Mouse (Mus musculus): ENCODE results near the gene Epop. TPM values are rescaled to one million over a fixed set of nuclear protein-coding genes. Genes with fewer than 3 reads are reported as not detected.

The Epop gene
- polyA plus RNA-seq, 1 experiment from 2014 or later, result 1.5 TPM

- H3K9me3 ChIP-seq (replicated peaks; ENCODE audit: control insufficient read depth, low read length), result no peaks in the 10 kb centered on the region
- peaks cover 5% of the 10 kb centered on the region for H3K4me1 ChIP-seq (ENCODE audit: control insufficient read depth, insufficient read depth, low read length)
- peaks cover 43% of the 10 kb centered on the region for H3K27me3 ChIP-seq (ENCODE audit: control insufficient read depth, insufficient read depth, low read length)
- no peak overlapping the region for H3K4me3 ChIP-seq (ENCODE audit: low read depth, low read length)
- 21% methylated on average over 10 of the region's 10 CpGs for WGBS (ENCODE audit: insufficient replicate concordance)
- no peak overlapping the region for H3K9ac ChIP-seq (ENCODE audit: low read depth, low read length)
- H3K36me3 ChIP-seq (ENCODE audit: control insufficient read depth, insufficient read depth, low read length), result no peaks in the 10 kb centered on the region
- H3K27ac ChIP-seq (ENCODE audit: low read depth, low read length), result no peak overlapping the region
- ATAC-seq (replicated peaks; ENCODE audit: insufficient number of reproducible peaks, low FRiP score, low TSS enrichment), result no peak
- no peak overlapping the region for H3K4me2 ChIP-seq
These were observed 50.2 kb downstream of the Epop start for GRCm38 (mm10) chr11:97579088-97579857.

GRCm38 (mm10) chr11:97578286-97578685 lies 51.2 kb downstream of the Epop start:
- no peak for ATAC-seq (replicated peaks; ENCODE audit: insufficient number of reproducible peaks, low FRiP score, low TSS enrichment)
- Histone ChIP-seq H3K4me2 (no peak overlapping the region), H3K27me3 (ENCODE audit: control insufficient read depth, insufficient read depth, low read length) (peaks cover 53% of the 10 kb centered on the region), H3K27ac (ENCODE audit: low read depth, low read length) (no peak overlapping the region), H3K9ac (ENCODE audit: low read depth, low read length) (no peak overlapping the region), H3K4me3 (ENCODE audit: low read depth, low read length) (no peak overlapping the region), H3K4me1 (ENCODE audit: control insufficient read depth, insufficient read depth, low read length) (peaks cover 9% of the 10 kb centered on the region), H3K36me3 (ENCODE audit: control insufficient read depth, insufficient read depth, low read length) (no peaks in the 10 kb centered on the region), H3K9me3 (replicated peaks; ENCODE audit: control insufficient read depth, low read length) (no peaks in the 10 kb centered on the region)
- 36% methylated on average over 2 of the region's 2 CpGs for WGBS (ENCODE audit: insufficient replicate concordance)

Small RNAs within 50 kb of the gene (microRNA-seq; reads per million reads assigned to microRNA genes)
- gene Gm24158 (ENCODE audit: borderline number of aligned reads) (0.20 reads per million), gene Mir6927 (ENCODE audit: borderline number of aligned reads) (0.47 reads per million)

Other genes with a start within 250 kb of the Epop start
- gene Arhgap23, start 214.2 kb downstream of the Epop start, polyA plus RNA-seq (2014; fragmentation: Nextera tagmentation; extraction: Ambion mirVana), result 6.7 and 8.3 TPM in 2 replicates
- 0.11 TPM in 1 of 2 replicates, not detected in the other for gene 4933428G20Rik, start 129.4 kb downstream of the Epop start, polyA plus RNA-seq (2014; fragmentation: Nextera tagmentation; extraction: Ambion mirVana)
- gene Srcin1, start 53.5 kb downstream of the Epop start, polyA plus RNA-seq (2014; fragmentation: Nextera tagmentation; extraction: Ambion mirVana), result 0.06 and 0.23 TPM in 2 replicates
- 2.9 and 3.3 TPM in 2 replicates for gene Mllt6, start 33.7 kb upstream of the Epop start, polyA plus RNA-seq (2014; fragmentation: Nextera tagmentation; extraction: Ambion mirVana)
- gene Cisd3, start 56.1 kb upstream of the Epop start, polyA plus RNA-seq (2014; fragmentation: Nextera tagmentation; extraction: Ambion mirVana), result 45.8 and 52.3 TPM in 2 replicates
- 10.3 and 16.4 TPM in 2 replicates for gene Pcgf2, start 70.8 kb upstream of the Epop start, polyA plus RNA-seq (2014; fragmentation: Nextera tagmentation; extraction: Ambion mirVana)
- gene Psmb3, start 73.7 kb upstream of the Epop start, polyA plus RNA-seq (2014; fragmentation: Nextera tagmentation; extraction: Ambion mirVana), result 416 and 447 TPM in 2 replicates
- 0.70 and 1.2 TPM in 2 replicates for gene Pip4k2b, start 115.0 kb upstream of the Epop start, polyA plus RNA-seq (2014; fragmentation: Nextera tagmentation; extraction: Ambion mirVana)
- gene Cwc25, start 136.9 kb upstream of the Epop start, polyA plus RNA-seq (2014; fragmentation: Nextera tagmentation; extraction: Ambion mirVana), result 9.2 and 9.9 TPM in 2 replicates
- 0.38 TPM in 1 of 2 replicates, not detected in the other for gene 1700001P01Rik, start 146.2 kb upstream of the Epop start, polyA plus RNA-seq (2014; fragmentation: Nextera tagmentation; extraction: Ambion mirVana)
- 461 and 517 TPM in 2 replicates for gene Rpl23, start 152.7 kb upstream of the Epop start, polyA plus RNA-seq (2014; fragmentation: Nextera tagmentation; extraction: Ambion mirVana)
- gene Lasp1, start 169.3 kb upstream of the Epop start, polyA plus RNA-seq (2014; fragmentation: Nextera tagmentation; extraction: Ambion mirVana), result 30.0 and 37.5 TPM in 2 replicates
- gene B230217C12Rik, start 211.1 kb upstream of the Epop start, polyA plus RNA-seq (2014; fragmentation: Nextera tagmentation; extraction: Ambion mirVana), result 8.2 and 8.3 TPM in 2 replicates

All from heart, embryonic 11.5 days (tissue).